Comparison of ENCODE assay signal across 8 mouse cellular contexts in genomic region chr13:78181071-78181929, GRCm38 (mm10). TPM values are rescaled to one million over a fixed set of nuclear protein-coding genes. Genes with fewer than 3 reads are reported as not detected.
DNase-seq lines count a peak whose midpoint lies in the region; ATAC-seq and TF ChIP-seq lines count a peak whose summit lies in the region.

No protein-coding gene starts in this region.

- TF ChIP-seq CTCF in heart, adult 2 months (IDR thresholded peaks at IDR 0.05): no peak

- peak overlapping the region; percentile 49 for H3K4me2 ChIP-seq in heart, embryonic 12.5 days
- peak overlapping the region; percentile 77 for H3K4me2 ChIP-seq in embryonic facial prominence, embryonic 11.5 days (ENCODE audit: low read depth, low read length)
- H3K4me2 ChIP-seq in stomach, embryonic 14.5 days (replicated peaks; ENCODE audit: low read depth, low read length): peak overlapping the region; percentile 49

- TF ChIP-seq EP300 in heart, adult 2 months (IDR thresholded peaks at IDR 0.05; ENCODE audit: insufficient read depth, low read depth, low read length): no peak

- no peak for DNase-seq in heart, adult 2 months
- peak; percentile 3 for DNase-seq in R1 (ENCODE audit: low read depth, low spot score)
- DNase-seq in embryonic facial prominence, embryonic 11.5 days (ENCODE audit: low spot score): peak; percentile 71
- DNase-seq in limb, embryonic 10.5 days (ENCODE audit: low spot score): peak; percentile 62
- DNase-seq in testis, postnatal 14 days (ENCODE audit: low spot score): no peak
- no peak for DNase-seq in natural killer cell, adult 2 months (ENCODE audit: low spot score in 2 of 2)

- no peaks in the 10 kb centered on the region for H3K36me3 ChIP-seq in heart, embryonic 12.5 days
- H3K36me3 ChIP-seq in heart, adult 2 months (ENCODE audit: control insufficient read depth, insufficient read depth, low read length): no peaks in the 10 kb centered on the region
- H3K36me3 ChIP-seq in embryonic facial prominence, embryonic 11.5 days (replicated peaks; ENCODE audit: control insufficient read depth, insufficient read depth, low read depth, low read length): no peaks in the 10 kb centered on the region
- H3K36me3 ChIP-seq in limb, embryonic 10.5 days: 0 out of 2 replicates have a peak, but pooled peaks cover under 1% of the 10 kb centered on the region
- H3K36me3 ChIP-seq in stomach, embryonic 14.5 days (ENCODE audit: control insufficient read depth, insufficient read depth, low read length): no peaks in the 10 kb centered on the region

- intact Hi-C loops in heart, adult 2 months (cut with DNase I): loop anchor here (5.0 to 10.0 kb wide), 2 partner anchors 199 to 1136 kb away; no protein-coding TSS in a partner anchor

- peaks cover 84% of the 10 kb centered on the region for H3K27me3 ChIP-seq in heart, embryonic 12.5 days (replicated peaks)
- H3K27me3 ChIP-seq in heart, adult 2 months (ENCODE audit: control insufficient read depth, insufficient read depth, low read length): peaks cover 18% of the 10 kb centered on the region
- H3K27me3 ChIP-seq in embryonic facial prominence, embryonic 11.5 days (ENCODE audit: control insufficient read depth, insufficient read depth, low read length): peaks cover 5% of the 10 kb centered on the region; the same call in 1 of the 2 replicates
- peaks cover 100% of the 10 kb centered on the region for H3K27me3 ChIP-seq in limb, embryonic 10.5 days (ENCODE audit: low read depth, poor library complexity, severe bottlenecking)
- H3K27me3 ChIP-seq in stomach, embryonic 14.5 days (ENCODE audit: control insufficient read depth, insufficient read depth, low read length): peaks cover 18% of the 10 kb centered on the region

- under 1% methylated on average over 44 of the region's 44 CpGs for WGBS in heart, embryonic 12.5 days
- 5% methylated on average over 44 of the region's 44 CpGs for WGBS in heart, adult 2 months
- under 1% methylated on average over 43 of the region's 44 CpGs for WGBS in embryonic facial prominence, embryonic 11.5 days
- under 1% methylated on average over 44 of the region's 44 CpGs for whole genome bisulfite sequencing in limb, embryonic 10.5 days
- 1% methylated on average over 44 of the region's 44 CpGs for WGBS in stomach, embryonic 14.5 days

- ATAC-seq in heart, embryonic 12.5 days (ENCODE audit: insufficient number of reproducible peaks, low FRiP score): no peak
- ATAC-seq in embryonic facial prominence, embryonic 11.5 days (replicated peaks; ENCODE audit: insufficient number of reproducible peaks, low FRiP score, low TSS enrichment, low read depth): no peak
- no peak; the same call in 1 of the 2 replicates for ATAC-seq in stomach, embryonic 14.5 days (ENCODE audit: insufficient number of reproducible peaks, insufficient read depth, low FRiP score, low read depth)

- no peak overlapping the region for H3K27ac ChIP-seq in heart, embryonic 12.5 days (ENCODE audit: poor library complexity, severe bottlenecking)
- no peak overlapping the region for H3K27ac ChIP-seq in heart, adult 2 months
- H3K27ac ChIP-seq in embryonic facial prominence, embryonic 11.5 days (replicated peaks; ENCODE audit: low read depth, low read length): no peak overlapping the region; the same call in 1 of the 2 replicates
- H3K27ac ChIP-seq in limb, embryonic 10.5 days: 0 out of 2 replicates have a peak overlapping the region, but pooled peaks have one; percentile 4
- peak overlapping the region; percentile 68; the same call in 1 of the 2 replicates for H3K27ac ChIP-seq in stomach, embryonic 14.5 days (ENCODE audit: low read length)

- peak overlapping the region; percentile 26 for H3K4me3 ChIP-seq in heart, embryonic 12.5 days
- no peak overlapping the region for H3K4me3 ChIP-seq in heart, adult 2 months
- H3K4me3 ChIP-seq in embryonic facial prominence, embryonic 11.5 days (ENCODE audit: low read depth, low read length): peak overlapping the region; percentile 32
- peak overlapping the region; percentile 40 for H3K4me3 ChIP-seq in limb, embryonic 10.5 days
- peak overlapping the region; percentile 22 for H3K4me3 ChIP-seq in stomach, embryonic 14.5 days (ENCODE audit: low read depth, low read length)

- no peaks in the 10 kb centered on the region for H3K9me3 ChIP-seq in heart, embryonic 12.5 days (replicated peaks)
- no peaks in the 10 kb centered on the region for H3K9me3 ChIP-seq in embryonic facial prominence, embryonic 11.5 days (replicated peaks; ENCODE audit: control insufficient read depth, low read length)
- no peaks in the 10 kb centered on the region for H3K9me3 ChIP-seq in limb, embryonic 10.5 days (replicated peaks)
- H3K9me3 ChIP-seq in stomach, embryonic 14.5 days (ENCODE audit: control insufficient read depth, low read depth, low read length): no peaks in the 10 kb centered on the region

- no peak for TF ChIP-seq POLR2A in heart, adult 2 months (IDR thresholded peaks at IDR 0.05; ENCODE audit: insufficient read depth, low read depth, low read length)

- H3K4me1 ChIP-seq in heart, embryonic 12.5 days (replicated peaks): peaks cover 12% of the 10 kb centered on the region
- no peaks in the 10 kb centered on the region; the same call in 1 of the 2 replicates for H3K4me1 ChIP-seq in heart, adult 2 months (ENCODE audit: control insufficient read depth, insufficient read depth, low read length)
- H3K4me1 ChIP-seq in embryonic facial prominence, embryonic 11.5 days (ENCODE audit: control insufficient read depth, insufficient read depth, low read length): no peaks in the 10 kb centered on the region; the same call in 1 of the 2 replicates
- peaks cover 45% of the 10 kb centered on the region for H3K4me1 ChIP-seq in limb, embryonic 10.5 days
- peaks cover 3% of the 10 kb centered on the region; the same call in 1 of the 2 replicates for H3K4me1 ChIP-seq in stomach, embryonic 14.5 days (ENCODE audit: control insufficient read depth, insufficient read depth, low read length)

- H3K79me2 ChIP-seq in heart, adult 2 months (replicated peaks; ENCODE audit: control insufficient read depth, insufficient read depth, low read length): no peaks in the 10 kb centered on the region

- no peak overlapping the region for H3K9ac ChIP-seq in heart, embryonic 12.5 days
- no peak overlapping the region for H3K9ac ChIP-seq in heart, adult 2 months (ENCODE audit: low read depth, low read length)
- peak overlapping the region; percentile 39 for H3K9ac ChIP-seq in embryonic facial prominence, embryonic 11.5 days (replicated peaks; ENCODE audit: low read length)
- H3K9ac ChIP-seq in stomach, embryonic 14.5 days (replicated peaks; ENCODE audit: low read depth, low read length): no peak overlapping the region

RNA-seq across cellular contexts. Expression of gene Nr2f1, which starts 18.3 kb away (rescaled TPM):
- 5.0 and 6.7 TPM in 2 replicates for polyA plus RNA-seq in heart, embryonic 12.5 days (2016; fragmentation: Nextera tagmentation; extraction: Ambion mirVana)
- 1 to 10 TPM; 2.7 TPM for total RNA-seq in heart, adult 2 months (2021)
- polyA plus RNA-seq in heart, adult 2 months (2012; rRNA removed): 8.9 and 10.5 TPM in 2 replicates
- polyA plus RNA-seq in embryonic facial prominence, embryonic 11.5 days (2014; fragmentation: Nextera tagmentation; extraction: Ambion mirVana): 56.1 and 57.3 TPM in 2 replicates
- polyA plus RNA-seq in limb, embryonic 10.5 days (2016; fragmentation: Nextera tagmentation; extraction: Ambion mirVana): 18.2 and 19.6 TPM in 2 replicates
- polyA plus RNA-seq in stomach, embryonic 14.5 days (2014; fragmentation: Nextera tagmentation; extraction: Ambion mirVana): 30.1 and 31.4 TPM in 2 replicates

Comparison
In these comparisons a context has a peak if more than half of its experiments do, and no peak if none do; other contexts are left out.
1. H3K27ac ChIP-seq: peak in limb, embryonic 10.5 days (single experiment) and stomach, embryonic 14.5 days (single experiment); none in heart, embryonic 12.5 days (single experiment), heart, adult 2 months (single experiment) and embryonic facial prominence, embryonic 11.5 days (single experiment).
2. DNase-seq: peak in R1 (single experiment), embryonic facial prominence, embryonic 11.5 days (single experiment) and limb, embryonic 10.5 days (single experiment); none in heart, adult 2 months (0 of 2), testis, postnatal 14 days (single experiment) and natural killer cell, adult 2 months (0 of 2).
3. Peak in every context shown above with its lines, with median percentiles within 50 percentile points of each other: H3K4me2 ChIP-seq.